Mouse (Mus musculus) A20 (cell line): ENCODE results near the gene Sbpl.
"Not testable (repeated sequence)": the region's sequence is repeated elsewhere in the genome, so short reads cannot be mapped to it uniquely, and the experiment has no call there.

Experiments used
- DNase-seq: peaks from one replicate; pipeline ENCODE4 v3.0.0-alpha.2; 2011; ENCODE audit warnings: low read depth, low spot score

Sbpl gene

DNA sequence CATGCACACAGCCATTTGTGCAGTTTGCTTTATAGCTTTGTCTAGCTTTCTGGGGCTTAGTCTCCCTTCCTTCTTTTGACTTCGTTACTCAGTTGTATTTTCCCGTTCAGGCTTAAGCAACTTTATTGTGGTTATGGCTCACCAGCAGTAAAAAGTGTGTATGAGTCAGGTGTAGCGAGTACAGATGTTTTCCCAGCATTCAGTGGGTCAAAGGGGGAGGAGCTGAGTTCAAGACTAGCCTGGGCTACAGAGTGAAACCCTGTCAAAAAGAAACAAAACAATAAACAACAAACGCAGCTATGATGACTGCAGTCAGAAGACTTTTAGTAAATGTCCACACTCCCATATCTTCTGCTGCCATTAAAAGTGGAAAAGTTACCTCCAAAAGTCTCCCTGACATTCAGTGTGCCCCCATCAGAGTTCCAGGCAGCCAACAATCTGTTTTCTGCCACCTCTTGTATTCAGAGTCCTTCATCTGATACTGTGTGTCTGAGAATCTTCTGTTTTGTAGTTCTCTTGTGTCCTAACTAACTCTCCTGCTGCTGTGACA is 6.6 kb upstream of the Sbpl start:
- DNase-seq: no peak

GRCm38 (mm10) chr17:23960084-23960738 is 5.1 kb upstream of the Sbpl start:
- DNase-seq: peak; percentile 75

DNA sequence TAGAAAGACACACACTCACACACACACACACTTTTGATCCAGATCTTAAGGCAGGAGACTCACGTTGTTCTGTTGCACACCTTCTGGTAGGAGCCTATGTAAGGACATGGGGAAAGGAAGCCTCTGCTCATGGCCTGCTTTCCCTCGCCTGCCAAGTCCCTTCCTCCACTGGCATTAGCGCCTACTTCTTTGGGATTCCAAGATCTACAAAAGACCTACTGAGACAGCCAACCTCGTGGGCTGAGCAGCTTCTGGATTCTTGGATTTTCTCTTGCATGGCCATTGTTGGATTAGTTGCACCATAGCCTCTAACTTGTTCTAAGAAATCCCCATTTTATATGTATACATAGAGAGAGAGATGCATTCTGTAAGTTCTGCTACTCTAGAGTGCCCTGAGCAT is 4.2 kb downstream of the Sbpl start:
- not testable (repeated sequence) for DNase-seq

GRCm38 (mm10) chr17:23949068-23949467 is 6.0 kb downstream of the Sbpl start:
- DNase-seq: no peak

GRCm38 (mm10) chr17:23947486-23947885 is 7.6 kb downstream of the Sbpl start:
- not testable (repeated sequence) for DNase-seq

GRCm38 (mm10) chr17:23941372-23941771 is 13.7 kb downstream of the Sbpl start, which contains the start of gene Sbp:
Sbp (plus strand) TSS chr17:23941672.
- no peak for DNase-seq

- DNase-seq: no peak
Measured at GRCm38 (mm10) chr17:23931157-23931556, 23.9 kb downstream of the Sbpl start.

DNA sequence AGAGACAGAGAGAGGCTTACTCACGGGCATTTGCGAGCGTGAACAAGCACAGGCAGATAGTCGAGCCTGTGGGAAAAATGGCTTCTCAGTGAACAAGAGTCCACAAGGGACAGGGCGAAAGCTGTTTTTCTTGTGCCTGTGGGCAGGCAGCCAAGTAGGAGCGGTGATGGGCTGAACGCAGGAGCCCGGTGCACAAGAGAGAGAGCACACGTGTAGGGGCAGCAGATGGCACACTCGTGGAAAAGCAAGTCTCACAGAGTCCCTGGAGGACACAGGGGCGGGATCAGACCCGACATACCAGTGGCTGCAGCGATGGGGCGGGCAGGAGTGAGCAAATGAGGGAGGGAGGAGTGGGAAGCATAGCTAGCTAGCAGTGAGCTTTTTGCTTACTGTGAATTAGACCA is 30.0 kb downstream of the Sbpl start:
- peak; percentile 81 for DNase-seq

DNA sequence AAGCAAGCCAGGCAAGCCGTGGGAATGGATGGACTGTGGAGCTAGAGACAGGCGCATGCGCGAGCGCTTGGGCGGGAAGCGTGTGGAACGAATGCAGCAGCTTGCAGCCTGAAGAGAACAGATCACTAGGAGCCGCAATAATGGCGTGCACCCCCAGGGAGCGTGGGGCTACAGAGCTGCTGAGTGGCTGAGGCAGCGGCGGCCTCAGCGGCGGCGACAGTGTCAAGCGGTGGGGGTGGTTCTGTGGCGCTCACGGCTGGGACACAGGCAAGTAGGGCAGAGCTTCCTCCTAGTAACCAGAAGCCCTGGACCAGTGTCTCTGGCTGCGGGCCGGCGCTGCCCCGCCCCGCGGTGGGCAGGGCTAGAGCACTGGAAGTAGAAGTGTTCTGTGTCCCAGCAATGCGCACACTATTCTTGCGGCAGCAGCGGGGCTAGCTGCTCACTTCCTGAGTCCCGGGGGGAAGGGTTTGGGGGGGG is 30.5 kb downstream of the Sbpl start:
- DNase-seq: peak; percentile 94

DNA sequence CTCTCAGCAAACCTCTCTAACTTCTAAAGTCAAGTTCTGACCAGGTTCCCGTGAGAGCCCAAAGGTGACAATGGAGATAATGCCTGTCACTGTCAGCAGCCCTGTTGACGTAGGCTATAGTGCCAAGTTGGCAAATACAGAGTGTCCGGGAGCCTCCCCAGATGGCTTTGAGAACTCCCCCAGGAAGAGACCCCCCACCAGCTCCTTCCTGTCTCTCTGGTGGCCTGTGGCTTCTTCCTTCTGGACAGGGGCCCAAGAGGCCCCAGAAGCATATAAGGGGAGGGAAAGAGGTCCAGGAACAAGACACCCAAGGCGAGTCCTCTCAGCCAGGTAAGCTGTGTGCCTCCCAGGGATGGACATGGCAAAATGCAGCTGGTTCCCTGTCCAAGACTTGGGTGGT is 37.9 kb downstream of the Sbpl start, which contains the start of gene Dcpp3:
Gene Dcpp3 (plus strand): TSS at position 301 of the 400 bp plus-strand sequence.
- not testable (repeated sequence) for DNase-seq
